Mouse (Mus musculus) ES-E14 (cell line): ENCODE data around the gene Gm21719. TPM values are rescaled to one million over a fixed set of nuclear protein-coding genes. Genes with fewer than 3 reads are reported as not detected.
"Not testable (repeated sequence)": the region's sequence is repeated elsewhere in the genome, so short reads cannot be mapped to it uniquely, and the experiment has no call there.

ENCODE experiments used
- DNase-seq: peaks from one replicate; pipeline ENCODE4 v3.0.0-alpha.2; 2013; ENCODE audit warnings: low read depth, low spot score
- H3K27ac ChIP-seq: 2 replicates; pipeline ENCODE4 v1.5.1; 2012; ENCODE audit warnings: low read depth, mild to moderate bottlenecking, low read length, moderate library complexity, mixed read lengths; ENCODE audit not compliant: poor library complexity, insufficient read depth, severe bottlenecking
- H3K36me3 ChIP-seq: 2 replicates; pipeline ENCODE4 v1.6.1; 2012; ENCODE audit warnings: mild to moderate bottlenecking, low read length, moderate library complexity, mixed read lengths; ENCODE audit not compliant: control insufficient read depth, poor library complexity, insufficient read depth, severe bottlenecking
- H3K4me1 ChIP-seq, 2 experiments: fragments of 150-350 bp in 1 of 2; sonication (generic) in 1 of 2; 2 replicates each; pipeline ENCODE4 v1.6.1; 2012; ENCODE audit warnings: low read length in 2 of 2, mild to moderate bottlenecking in 1 of 2, mixed read lengths in 1 of 2; ENCODE audit not compliant: control insufficient read depth in 2 of 2, insufficient read depth in 2 of 2, poor library complexity in 1 of 2
- H3K4me3 ChIP-seq, 2 experiments: fragments of 150-350 bp in 1 of 2; sonication (generic) in 1 of 2; 2 replicates each; pipeline ENCODE4 v1.5.1; 2012; ENCODE audit warnings: low read length in 2 of 2, low read depth in 1 of 2, mild to moderate bottlenecking in 1 of 2, mixed read lengths in 1 of 2; ENCODE audit not compliant: insufficient read depth in 1 of 2, poor library complexity in 1 of 2, severe bottlenecking in 1 of 2
- H3K9ac ChIP-seq: 2 replicates; pipeline ENCODE4 v1.6.1; 2012; ENCODE audit warnings: low read depth, mild to moderate bottlenecking, low read length, mixed read lengths; ENCODE audit not compliant: poor library complexity, insufficient read depth, severe bottlenecking
- H3K9me3 ChIP-seq: fragments of 150-350 bp; sonication (generic); 2 replicates; pipeline ENCODE4 v1.6.1; 2012; ENCODE audit warnings: low read depth, mild to moderate bottlenecking, low read length; ENCODE audit not compliant: control insufficient read depth, insufficient read depth
- in situ Hi-C, 2 experiments: fragments of 600-800 bp; cut with MboI; formaldehyde crosslinking; loops; one replicate each; pipeline ENCODE4 v1.15.1; 2025; ENCODE audit warnings: low sequenced_read_pairs in 2 of 2, inconsistent platforms in 1 of 2; ENCODE audit not compliant: unreplicated experiment in 2 of 2
- total RNA-seq: library from RNA; depleted of rRNA; stranded (reverse); fragments of 300-350 nt; gene quantifications from 2 replicates; pipeline ENCODE4 v1.2.3, GENCODE M21; 2012; rRNA removed

Gene Gm21719
- total RNA-seq: not detected in 2 replicates

GRCm38 (mm10) chrY:6682772-6683171, at the start of gene Gm21719:
Gm21719 (minus strand) TSS chrY:6682872.
- H3K9ac ChIP-seq, H3K27ac ChIP-seq, H3K36me3 ChIP-seq, DNase-seq, H3K9me3 ChIP-seq, in situ Hi-C loops, H3K4me1 ChIP-seq, H3K4me3 ChIP-seq: not testable (repeated sequence)

Other genes starting within 250 kb of the Gm21719 start
- gene Gm28919, start 99.3 kb downstream of the Gm21719 start, total RNA-seq: not detected in 2 replicates
- gene Gm20830, start 235.4 kb upstream of the Gm21719 start, total RNA-seq: not detected in 2 replicates